Mouse (Mus musculus): ENCODE data around the gene Lrrc75a.

DNA sequence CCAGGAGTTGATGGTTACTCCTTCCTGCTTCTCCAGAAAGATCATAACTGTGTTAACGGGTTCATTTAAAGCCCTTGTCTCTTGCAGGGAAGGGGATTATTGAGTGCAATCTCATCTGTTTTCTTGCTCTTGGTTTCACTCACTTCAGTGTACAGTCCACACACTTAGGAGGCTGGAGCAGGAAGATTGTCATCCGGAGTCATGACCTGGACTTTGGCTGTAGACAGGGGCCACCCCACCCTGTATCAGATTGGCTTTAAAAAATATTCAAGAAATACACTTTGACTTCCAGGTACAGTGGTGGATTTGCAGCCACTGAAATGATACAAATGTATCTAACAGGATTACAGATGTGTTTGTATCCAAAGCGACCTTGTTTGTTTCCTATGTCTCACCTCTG lies 43.3 kb upstream of the Lrrc75a start:
- no peak for TF ChIP-seq POLR2A (IDR thresholded peaks at IDR 0.05; ENCODE audit: borderline replicate concordance, low read depth, low read length)
- no peak for TF ChIP-seq CTCF (IDR thresholded peaks at IDR 0.05; ENCODE audit: low read depth, low read length)

All from bone marrow macrophage, adult 2 months (primary cell).